Mouse (Mus musculus) embryonic facial prominence, embryonic 14.5 days (tissue): Measurements from ENCODE around the gene Ube2s. TPM values are rescaled to one million over a fixed set of nuclear protein-coding genes. Genes with fewer than 3 reads are reported as not detected.
"Not testable (repeated sequence)": the region's sequence is repeated elsewhere in the genome, so short reads cannot be mapped to it uniquely, and the experiment has no call there.

ENCODE experiments used
- ATAC-seq: fragments of 200-750 bp; cut with Nextera tagmentation; 2 replicates; pipeline ENCODE4 v1.8.0; 2017; ENCODE audit warnings: low read depth, moderate number of reproducible peaks, moderate TSS enrichment
- DNase-seq: peaks from one replicate; pipeline ENCODE4 v3.0.0-alpha.2; 2015; ENCODE audit warnings: low spot score
- H3K27ac ChIP-seq: fragments of 300-500 bp; sonication (generic); replicated peaks from 2 replicates; pipeline ENCODE4 v1.5.1; 2014; ENCODE audit warnings: low read depth, mild to moderate bottlenecking, low read length, moderate library complexity
- H3K27me3 ChIP-seq: fragments of 300-500 bp; sonication (generic); replicated peaks from 2 replicates; pipeline ENCODE4 v1.6.1; 2014; ENCODE audit warnings: low read length; ENCODE audit not compliant: control insufficient read depth, insufficient read depth
- H3K36me3 ChIP-seq: fragments of 300-500 bp; sonication (generic); 2 replicates; pipeline ENCODE4 v1.6.1; 2014; ENCODE audit warnings: low read length, mixed read lengths; ENCODE audit not compliant: control insufficient read depth, insufficient read depth
- H3K4me1 ChIP-seq: fragments of 300-500 bp; sonication (generic); 2 replicates; pipeline ENCODE4 v1.6.1; 2014; ENCODE audit warnings: antibody characterized with exemption, low read length; ENCODE audit not compliant: control insufficient read depth, insufficient read depth
- H3K4me2 ChIP-seq: fragments of 300-500 bp; sonication (generic); 2 replicates; pipeline ENCODE4 v1.6.1; 2014; ENCODE audit warnings: low read depth, mild to moderate bottlenecking, low read length, moderate library complexity, mixed read lengths
- H3K4me3 ChIP-seq: fragments of 300-500 bp; sonication (generic); 2 replicates; pipeline ENCODE4 v1.5.1; 2014; ENCODE audit warnings: low read depth, mild to moderate bottlenecking, low read length
- H3K9ac ChIP-seq: fragments of 300-500 bp; sonication (generic); 2 replicates; pipeline ENCODE4 v1.6.1; 2014; ENCODE audit warnings: low read depth, mild to moderate bottlenecking, low read length, moderate library complexity, mixed read lengths
- H3K9me3 ChIP-seq: fragments of 300-500 bp; sonication (generic); 2 replicates; pipeline ENCODE4 v1.6.1; 2016; ENCODE audit warnings: low read length; ENCODE audit not compliant: control insufficient read depth
- WGBS: fragments of 180-500 bp; shearing (Covaris S2); extraction: QIAGEN DNeasy Blood & Tissue Kit; methylation state at CpG from one replicate; pipeline ENCODE4 v1.1.7; 2014; 5-methylcytosine and 5-hydroxymethylcytosine counted together
- polyA plus RNA-seq: library from polyadenylated mRNA; unstranded; fragments of >200 nt; fragmentation: Nextera tagmentation; extraction: Ambion mirVana; gene quantifications from 2 replicates; pipeline ENCODE4 v1.2.1, GENCODE M21; 2014

Gene Ube2s
- polyA plus RNA-seq, 1 experiment from 2014 or later = 347 TPM

DNA sequence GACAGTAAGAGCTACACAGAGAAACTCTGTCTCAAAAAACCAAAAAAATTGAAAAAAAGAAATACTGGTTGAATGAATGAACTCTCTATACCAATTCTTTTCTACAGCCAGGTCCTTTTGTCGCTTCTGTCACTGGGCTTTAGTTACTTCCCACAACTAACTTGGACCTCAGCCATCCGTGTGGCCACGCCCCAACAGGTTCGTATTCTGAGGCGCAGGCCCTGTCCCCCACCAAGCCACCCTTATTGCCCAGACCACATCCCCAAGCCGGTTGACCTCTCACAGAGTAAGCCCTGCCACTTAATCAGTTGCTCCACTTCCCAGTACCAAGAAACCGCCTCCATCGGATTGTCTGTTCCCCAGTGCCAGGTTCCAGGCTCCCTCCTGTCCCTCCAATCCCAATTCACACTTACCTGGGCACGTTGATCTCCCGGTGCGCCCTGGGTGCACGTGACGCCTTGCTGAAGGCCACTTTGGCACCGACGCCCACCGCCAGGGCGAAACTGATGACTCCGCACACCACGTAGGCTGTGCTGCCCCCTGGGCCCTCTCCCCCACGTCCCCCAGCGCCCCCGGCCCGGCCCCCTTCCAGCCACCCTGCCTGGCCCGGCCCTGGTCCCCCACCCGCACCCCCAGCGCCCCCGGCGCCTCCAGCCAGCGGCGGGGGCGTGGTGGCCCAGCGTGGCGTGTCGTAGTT, 23.4 kb upstream of the Ube2s start:
- H3K27ac ChIP-seq = no peak overlapping the region
- H3K4me3 ChIP-seq = peak overlapping the region; percentile 46
- H3K27me3 ChIP-seq = peaks cover 72% of the 10 kb centered on the region
- peak overlapping the region; percentile 60 for H3K9ac ChIP-seq
- DNase-seq (no peak), ATAC-seq (no peak; the same call in 1 of the 2 replicates)
- 9% methylated on average over 28 of the region's 34 CpGs for WGBS
- no peaks in the 10 kb centered on the region for H3K4me1 ChIP-seq
- H3K9me3 ChIP-seq = peaks cover 6% of the 10 kb centered on the region
- H3K36me3 ChIP-seq = no peaks in the 10 kb centered on the region
- peak overlapping the region; percentile 80 for H3K4me2 ChIP-seq

DNA sequence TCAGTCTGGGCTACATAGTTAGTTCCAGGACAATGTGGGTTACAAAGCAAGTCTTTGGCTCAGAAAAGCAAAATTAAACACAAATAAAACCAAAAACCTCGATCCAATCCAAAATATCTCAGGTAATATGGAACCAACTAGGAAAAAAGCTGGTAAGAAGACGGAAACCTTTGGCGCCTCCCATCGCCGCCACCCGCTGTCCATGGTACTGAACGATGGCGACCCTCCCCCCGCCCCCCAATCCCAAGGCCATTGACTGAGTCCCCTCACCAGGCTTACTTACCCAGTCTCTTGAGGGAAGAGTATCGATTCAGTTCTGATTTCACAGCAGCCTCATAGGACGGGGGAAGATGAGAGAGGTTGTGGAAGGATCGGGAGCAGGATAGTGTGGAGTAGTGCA, 18.1 kb upstream of the Ube2s start:
- Histone ChIP-seq H3K4me2 (no peak overlapping the region), H3K4me3 (no peak overlapping the region), H3K27ac (no peak overlapping the region), H3K9ac (no peak overlapping the region), H3K4me1 (no peaks in the 10 kb centered on the region), H3K9me3 (no peaks in the 10 kb centered on the region), H3K36me3 (no peaks in the 10 kb centered on the region), H3K27me3 (peaks cover 31% of the 10 kb centered on the region)
- ATAC-seq = no peak
- DNase-seq = no peak
- 8% methylated on average over 12 of the region's 12 CpGs for WGBS

DNA sequence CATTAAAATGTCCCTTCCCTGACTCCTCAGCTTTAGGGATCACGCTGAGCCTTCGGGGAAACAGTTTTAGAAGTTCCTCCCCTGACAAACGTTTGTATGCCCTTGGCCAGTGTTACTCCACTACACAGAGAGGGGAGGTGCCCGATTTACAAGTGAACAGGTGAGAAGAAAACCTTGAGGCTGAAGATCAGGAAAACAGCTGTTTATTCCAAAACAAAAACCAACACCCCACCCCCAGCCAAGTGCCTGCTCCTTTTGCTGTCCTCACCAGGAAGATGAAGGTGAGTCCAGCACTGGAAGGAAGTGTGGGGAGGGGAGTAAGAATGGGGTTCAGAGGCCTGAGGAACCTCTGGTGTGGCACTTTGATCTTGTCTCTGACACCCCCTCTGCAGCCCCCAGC, 13.0 kb upstream of the Ube2s start:
- H3K4me3 ChIP-seq = no peak overlapping the region
- H3K9ac ChIP-seq = no peak overlapping the region
- no peaks in the 10 kb centered on the region for H3K4me1 ChIP-seq
- no peak overlapping the region for H3K27ac ChIP-seq
- no peak for ATAC-seq
- no peak overlapping the region for H3K4me2 ChIP-seq
- H3K9me3 ChIP-seq = no peaks in the 10 kb centered on the region
- DNase-seq = no peak
- H3K27me3 ChIP-seq = no peaks in the 10 kb centered on the region
- WGBS = 43% methylated on average over 4 of the region's 4 CpGs
- H3K36me3 ChIP-seq = no peaks in the 10 kb centered on the region

DNA sequence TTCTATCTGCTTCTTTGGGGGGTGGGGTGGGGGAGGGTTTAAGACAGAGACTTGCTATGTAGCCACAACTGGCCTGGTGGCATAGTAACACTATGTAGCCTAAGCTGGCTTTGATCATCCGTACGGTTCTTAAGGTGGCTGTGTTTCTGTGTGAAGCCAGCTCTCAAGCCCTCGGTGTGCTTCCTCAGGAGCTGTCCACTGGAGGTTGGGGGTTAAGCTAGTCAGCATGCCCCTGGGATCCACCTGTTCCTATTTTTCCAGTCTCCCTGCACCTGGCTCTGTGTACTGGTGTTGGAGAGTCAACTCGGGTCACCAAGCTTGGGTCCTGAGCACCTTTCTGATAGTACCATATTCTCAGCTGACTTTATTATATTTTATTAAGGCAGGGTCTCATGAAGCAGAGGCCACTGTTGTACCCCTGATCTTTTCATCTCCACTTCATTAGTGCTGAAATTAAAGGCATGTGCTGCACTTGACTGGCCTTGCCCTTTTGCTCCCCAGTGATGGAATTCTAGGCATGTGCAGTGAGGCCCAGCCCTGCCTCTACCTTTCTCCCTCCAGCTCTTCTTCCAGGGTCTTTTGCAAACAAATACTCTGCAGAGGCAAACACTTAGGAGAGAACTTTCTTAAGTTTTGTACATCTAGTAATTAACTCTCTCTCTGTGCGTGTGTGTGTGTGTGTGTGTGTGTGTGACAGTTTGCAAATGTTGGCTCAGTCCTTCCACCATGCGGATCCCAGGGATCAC, 9.9 kb upstream of the Ube2s start:
- WGBS = 52% methylated on average over 6 of the region's 6 CpGs
- Histone ChIP-seq H3K4me1 (no peaks in the 10 kb centered on the region), H3K9me3 (no peaks in the 10 kb centered on the region), H3K36me3 (no peaks in the 10 kb centered on the region), H3K27me3 (no peaks in the 10 kb centered on the region), H3K9ac (no peak overlapping the region), H3K27ac (no peak overlapping the region), H3K4me3 (no peak overlapping the region), H3K4me2 (no peak overlapping the region)
- DNase-seq = no peak
- ATAC-seq = no peak

DNA sequence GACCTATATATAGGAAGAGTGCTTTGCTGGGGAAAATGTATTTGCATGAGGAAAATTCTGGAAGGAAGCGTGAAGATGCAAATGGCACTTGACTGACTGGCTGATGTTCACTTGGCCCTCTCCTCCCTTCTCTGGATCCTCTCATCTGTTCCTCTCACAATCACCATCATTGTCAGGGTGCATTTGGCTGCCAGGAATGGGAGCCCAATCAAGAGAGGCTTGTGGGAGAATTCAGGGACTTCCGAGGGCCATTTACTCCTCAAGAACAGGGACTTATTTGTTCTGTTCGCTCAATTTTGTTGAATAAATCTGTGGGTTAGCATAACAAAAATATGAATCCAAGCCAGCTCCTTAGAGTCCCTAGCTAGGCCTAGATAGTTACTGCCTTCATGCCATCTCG, 9.3 kb upstream of the Ube2s start:
- no peaks in the 10 kb centered on the region for H3K9me3 ChIP-seq
- H3K4me2 ChIP-seq = no peak overlapping the region
- H3K27ac ChIP-seq = no peak overlapping the region
- H3K36me3 ChIP-seq = no peaks in the 10 kb centered on the region
- no peak overlapping the region for H3K4me3 ChIP-seq
- ATAC-seq (no peak), DNase-seq (no peak)
- no peaks in the 10 kb centered on the region for H3K27me3 ChIP-seq
- 68% methylated on average over 4 of the region's 4 CpGs for WGBS
- H3K9ac ChIP-seq = no peak overlapping the region
- no peaks in the 10 kb centered on the region for H3K4me1 ChIP-seq

DNA sequence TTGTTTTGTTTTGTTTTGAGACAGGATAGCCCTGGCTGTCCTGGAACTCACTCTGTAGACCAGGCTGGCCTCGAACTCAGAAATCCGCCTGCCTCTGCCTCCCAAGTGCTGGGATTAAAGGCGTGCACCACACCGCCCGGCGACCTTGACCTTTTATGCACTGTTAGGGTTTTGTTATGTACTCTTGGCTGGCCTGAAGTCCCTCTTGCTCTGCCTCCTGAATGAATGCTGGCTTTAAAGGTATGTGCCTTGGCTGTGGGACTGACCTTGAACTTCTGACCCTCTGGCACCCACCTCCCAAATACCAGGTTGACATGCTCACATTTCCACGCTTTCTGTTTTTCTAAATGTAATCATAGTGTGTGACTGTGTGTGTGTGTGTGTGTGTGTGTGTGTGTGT, 8.5 kb upstream of the Ube2s start:
- not testable (repeated sequence) for H3K27me3 ChIP-seq, H3K4me3 ChIP-seq, DNase-seq, H3K9me3 ChIP-seq, H3K9ac ChIP-seq, H3K27ac ChIP-seq, H3K4me1 ChIP-seq, ATAC-seq, H3K36me3 ChIP-seq, H3K4me2 ChIP-seq
- WGBS = 84% methylated on average over 7 of the region's 7 CpGs

DNA sequence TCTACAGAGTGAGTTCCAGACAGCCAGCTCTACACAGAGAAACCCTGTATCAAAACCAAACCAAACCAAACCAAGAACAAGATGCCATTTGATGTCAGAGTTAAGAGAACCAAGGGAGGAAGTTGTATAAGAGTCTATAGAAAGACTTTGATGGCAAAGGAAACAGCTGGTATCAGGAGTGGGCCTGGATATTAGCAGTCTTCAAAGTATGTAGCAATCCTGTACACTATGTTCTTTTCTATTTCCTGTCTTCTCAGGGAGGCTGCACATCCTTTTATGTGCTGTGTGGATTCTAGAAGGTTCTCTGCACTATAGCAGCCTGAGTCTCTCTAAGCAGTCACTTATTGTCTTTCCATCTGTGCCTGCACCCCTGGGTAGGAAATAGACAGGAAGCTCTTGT, 4.2 kb upstream of the Ube2s start:
- H3K4me3 ChIP-seq = no peak overlapping the region
- H3K27ac ChIP-seq = no peak overlapping the region
- no peak overlapping the region for H3K9ac ChIP-seq
- H3K9me3 ChIP-seq = no peaks in the 10 kb centered on the region
- no peaks in the 10 kb centered on the region for H3K27me3 ChIP-seq
- peaks cover 6% of the 10 kb centered on the region; the same call in 1 of the 2 replicates for H3K4me1 ChIP-seq
- no peaks in the 10 kb centered on the region for H3K36me3 ChIP-seq
- H3K4me2 ChIP-seq = no peak overlapping the region
- no peak for DNase-seq
- no peak for ATAC-seq

DNA sequence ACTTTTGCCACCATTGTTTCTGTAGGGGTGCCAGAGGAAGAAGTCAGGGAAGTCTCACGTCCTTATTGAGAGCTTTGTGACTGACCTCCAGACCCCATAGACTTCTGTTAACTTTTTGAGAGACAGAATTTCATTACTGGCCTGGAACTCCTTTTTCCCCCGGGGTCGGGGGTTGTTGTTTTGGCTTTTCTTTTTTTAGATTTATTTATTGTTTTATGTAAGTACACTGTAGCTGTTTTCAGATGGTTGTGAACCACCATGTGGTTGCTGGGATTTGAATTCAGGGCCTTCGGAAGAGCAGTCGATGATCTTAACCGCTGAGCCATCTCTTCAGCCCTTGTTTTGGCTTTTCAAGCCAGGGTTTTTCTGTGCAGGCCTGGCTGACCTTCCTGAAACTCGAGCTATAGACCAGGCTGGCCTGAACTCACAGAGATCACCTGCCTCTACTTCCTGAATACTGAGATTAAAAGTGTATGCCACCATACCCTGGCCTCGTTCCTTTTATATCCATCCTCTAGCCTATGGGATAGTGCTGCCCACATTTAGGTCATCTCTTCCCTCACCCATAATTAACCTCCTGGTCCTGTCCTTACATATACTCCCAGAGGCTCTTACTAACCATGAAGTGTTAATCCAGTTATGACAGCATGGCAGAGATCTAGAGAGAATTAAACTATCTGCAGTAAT, 858 bp upstream of the Ube2s start:
- Histone ChIP-seq H3K27ac (peak overlapping the region; percentile 89), H3K4me1 (peaks cover 21% of the 10 kb centered on the region), H3K36me3 (peaks cover 25% of the 10 kb centered on the region), H3K9ac (peak overlapping the region; percentile 67), H3K27me3 (no peaks in the 10 kb centered on the region), H3K4me3 (peak overlapping the region; percentile 97), H3K9me3 (no peaks in the 10 kb centered on the region), H3K4me2 (peak overlapping the region; percentile 62)
- no peak for DNase-seq
- ATAC-seq = no peak
- WGBS = 23% methylated on average over 8 of the region's 8 CpGs
